Mouse (Mus musculus): ENCODE data around the gene Igfn1. TPM values are rescaled to one million over a fixed set of nuclear protein-coding genes. Genes with fewer than 3 reads are reported as not detected.

Gene Igfn1
- 10 to 100 TPM; 18.2 to 31.6 TPM for total RNA-seq (2021)
- long read RNA-seq, experiment 1, partial matches to known transcripts: 26 of 31 reads
- long read RNA-seq, experiment 1, other reads (novel, unspliced or antisense): 5 of 31 reads
- long read RNA-seq, experiment 2, partial matches to known transcripts: 8 of 12 reads
- long read RNA-seq, experiment 2, other reads (novel, unspliced or antisense): 4 of 12 reads

GRCm38 (mm10) chr1:136006292-136006748 lies at the start of gene Igfn1:
Gene Igfn1 (minus strand): TSS chr1:136006342.
- DNase-seq: no peak

GRCm38 (mm10) chr1:136055771-136056170 lies 49.6 kb upstream of the Igfn1 start:
- no peak for DNase-seq

- peak; percentile 64 for DNase-seq
Measured at GRCm38 (mm10) chr1:136052547-136052946, 46.4 kb upstream of the Igfn1 start, which contains the start of gene Cacna1s. Gene Cacna1s (plus strand): TSS chr1:136052750.

- DNase-seq: peak; percentile 70
Measured at GRCm38 (mm10) chr1:136051465-136051864, 45.3 kb upstream of the Igfn1 start.

GRCm38 (mm10) chr1:136051013-136051315 lies 44.8 kb upstream of the Igfn1 start:
- DNase-seq: no peak

- DNase-seq: peak; percentile 16
Measured at GRCm38 (mm10) chr1:136050312-136051012, 44.3 kb upstream of the Igfn1 start, which contains the start of gene Ascl5. Gene Ascl5 (plus strand): TSS chr1:136050804.

- DNase-seq: no peak
Measured at GRCm38 (mm10) chr1:136047894-136048293, 41.8 kb upstream of the Igfn1 start.

GRCm38 (mm10) chr1:136047432-136047831 lies 41.3 kb upstream of the Igfn1 start:
- peak; percentile 32 for DNase-seq

GRCm38 (mm10) chr1:136045774-136046173 lies 39.6 kb upstream of the Igfn1 start:
- peak; percentile 66 for DNase-seq

- DNase-seq: no peak
Measured at GRCm38 (mm10) chr1:136040874-136041273, 34.7 kb upstream of the Igfn1 start.

GRCm38 (mm10) chr1:136040452-136040851 lies 34.3 kb upstream of the Igfn1 start:
- DNase-seq: no peak

- no peak for DNase-seq
Measured at GRCm38 (mm10) chr1:136038746-136039538, 32.8 kb upstream of the Igfn1 start.

- DNase-seq: no peak
Measured at GRCm38 (mm10) chr1:136032961-136033360, 26.8 kb upstream of the Igfn1 start.

GRCm38 (mm10) chr1:136031697-136032096 lies 25.6 kb upstream of the Igfn1 start:
- no peak for DNase-seq

- DNase-seq: no peak
Measured at GRCm38 (mm10) chr1:136030201-136030600, 24.1 kb upstream of the Igfn1 start.

- peak; percentile 26 for DNase-seq
Measured at GRCm38 (mm10) chr1:136018390-136019189, 12.4 kb upstream of the Igfn1 start.

GRCm38 (mm10) chr1:136017907-136018313 lies 11.8 kb upstream of the Igfn1 start:
- peak; percentile 86 for DNase-seq

GRCm38 (mm10) chr1:136017307-136017706 lies 11.2 kb upstream of the Igfn1 start:
- DNase-seq: no peak

GRCm38 (mm10) chr1:136014796-136015502 lies 8.8 kb upstream of the Igfn1 start:
- DNase-seq: no peak

GRCm38 (mm10) chr1:136013513-136013912 lies 7.4 kb upstream of the Igfn1 start:
- no peak for DNase-seq

GRCm38 (mm10) chr1:136010247-136010646 lies 4.1 kb upstream of the Igfn1 start:
- DNase-seq: no peak

GRCm38 (mm10) chr1:136008159-136008533 lies 2.0 kb upstream of the Igfn1 start:
- DNase-seq: no peak
